Mouse (Mus musculus) frontal cortex, adult 2 months (tissue): ENCODE data around the gene Ccdc6. TPM values are rescaled to one million over a fixed set of nuclear protein-coding genes. Genes with fewer than 3 reads are reported as not detected.

Experiments
- DNase-seq, 2 experiments: peaks; one replicate each; pipeline ENCODE4 v3.0.0; 2022; ENCODE audit warnings: low spot score in 1 of 2; ENCODE audit errors: extremely low spot score in 1 of 2
- polyA plus RNA-seq: library from polyadenylated mRNA; depleted of rRNA; stranded (reverse); fragments of >200 nt; gene quantifications from 2 replicates; pipeline ENCODE4 v1.2.3, GENCODE M21; 2012

The Ccdc6 gene
- polyA plus RNA-seq, 1 experiment: 23.7 TPM

DNA sequence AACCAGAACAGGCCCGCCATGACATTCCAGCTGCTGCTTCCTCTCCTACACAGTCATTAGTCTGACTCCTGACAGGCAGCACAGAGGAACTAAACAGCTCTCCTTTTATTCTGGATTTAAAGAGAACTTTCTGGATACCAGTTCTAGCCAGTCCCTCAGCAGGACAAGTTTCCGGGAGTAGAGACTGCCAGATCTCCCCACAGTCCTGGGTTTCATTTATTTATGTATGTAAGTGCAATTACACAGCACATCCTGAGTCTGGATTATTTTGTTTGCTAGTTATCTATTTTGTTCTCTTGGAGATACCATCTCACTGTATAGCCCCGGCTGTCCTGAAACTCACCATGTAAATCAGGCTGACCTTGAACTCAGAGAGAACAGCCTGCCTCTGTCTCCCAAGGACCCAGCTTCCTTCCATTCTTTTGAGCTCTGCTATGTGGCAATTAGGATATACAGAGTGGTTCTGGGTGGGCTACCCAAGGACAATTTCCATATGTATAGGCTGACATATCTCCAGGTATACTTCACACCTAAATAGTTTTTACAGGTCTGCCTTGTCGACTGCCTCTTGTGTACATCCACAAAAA is 5.0 kb upstream of the Ccdc6 start:
- no peak for DNase-seq

DNA sequence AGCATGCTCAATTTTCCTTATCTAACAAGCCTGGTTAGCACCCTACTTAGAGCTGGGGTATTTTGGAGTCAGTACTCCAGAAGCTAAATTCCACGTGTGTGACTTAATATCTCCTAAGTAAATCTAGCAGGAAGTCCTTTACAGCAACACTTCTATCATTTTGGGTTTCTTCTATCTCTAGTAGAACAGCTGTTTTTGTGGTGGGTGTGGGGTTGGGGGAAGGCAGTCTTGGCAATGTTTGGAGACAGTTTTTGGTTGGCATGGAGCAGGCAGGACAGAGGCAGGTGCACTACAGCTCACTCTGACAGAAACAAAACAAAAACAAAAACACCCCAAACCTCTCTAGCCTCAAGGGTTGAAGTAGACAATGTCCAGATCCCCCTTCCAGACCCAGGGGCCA is 3.1 kb upstream of the Ccdc6 start:
- no peak for DNase-seq

GRCm38 (mm10) chr10:70095031-70095470 is 1.9 kb upstream of the Ccdc6 start:
- DNase-seq: peak in 1 of 2 experiments; percentile 51

DNA sequence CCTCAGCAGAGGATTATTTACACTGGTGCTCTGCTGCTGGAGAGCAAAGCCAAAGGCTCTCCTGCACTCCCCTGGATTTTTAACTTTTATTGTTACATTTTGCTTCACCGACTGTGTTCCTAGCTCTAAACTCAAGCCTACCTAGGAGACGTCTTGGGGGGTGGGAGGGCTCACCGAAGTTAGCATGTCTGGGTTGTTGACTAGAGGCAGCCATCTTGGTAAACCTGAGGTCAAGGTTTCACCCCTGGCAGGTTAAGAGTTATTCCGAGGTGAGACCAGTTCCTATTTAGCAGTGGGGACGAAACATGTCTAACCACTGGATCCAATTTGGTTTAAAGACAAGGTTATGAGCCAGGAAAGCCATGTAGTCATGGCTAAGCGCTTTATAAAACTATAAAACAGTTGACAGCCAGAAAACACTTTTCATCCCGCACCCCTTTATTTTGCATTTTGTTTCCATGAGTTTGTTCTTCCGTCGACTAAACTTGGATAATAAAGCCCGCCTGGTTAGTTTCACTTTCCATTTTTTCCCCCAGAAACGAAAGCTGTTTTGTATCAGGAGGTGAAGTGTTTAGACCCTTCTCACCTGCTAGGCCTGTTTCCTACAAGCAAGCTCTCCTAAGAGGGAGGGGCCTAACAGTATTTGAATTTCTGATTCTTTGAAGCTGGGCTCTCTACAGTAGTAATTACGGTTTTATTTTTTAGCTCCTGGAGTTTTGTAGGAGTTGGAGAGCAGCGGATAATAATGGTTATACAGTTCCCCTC is 1.2 kb upstream of the Ccdc6 start:
- no peak for DNase-seq

DNA sequence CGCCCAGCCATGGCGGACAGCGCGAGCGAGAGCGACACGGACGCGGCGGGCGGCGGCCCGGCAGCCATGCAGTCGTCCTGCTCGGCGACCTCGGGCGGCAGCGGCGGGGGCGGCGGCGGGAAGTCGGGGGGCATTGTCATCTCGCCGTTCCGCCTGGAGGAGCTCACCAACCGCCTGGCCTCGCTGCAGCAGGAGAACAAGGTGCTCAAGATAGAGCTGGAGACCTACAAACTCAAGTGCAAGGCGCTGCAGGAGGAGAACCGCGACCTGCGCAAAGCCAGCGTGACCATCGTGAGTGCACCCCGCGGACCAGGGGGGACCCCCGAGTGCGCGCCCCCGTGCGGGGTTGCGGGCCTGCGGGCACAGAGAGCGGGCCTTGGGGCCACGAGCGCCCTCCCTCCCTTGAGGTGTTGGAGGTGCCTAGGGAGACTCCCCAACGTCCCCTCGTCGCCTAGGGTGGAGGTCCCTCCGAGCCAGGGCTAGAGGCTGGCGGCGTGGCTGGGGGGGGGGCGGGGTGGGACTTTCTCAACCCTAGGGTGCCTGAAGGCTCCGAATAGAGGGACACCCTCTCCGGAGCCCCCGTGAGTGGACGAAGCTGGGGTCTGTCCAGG is 475 bp downstream of the Ccdc6 start:
- DNase-seq: peak in 1 of 2 experiments; percentile 41

- peak; percentile 55 to 80 for DNase-seq
Observed at GRCm38 (mm10) chr10:70097911-70098569, 1.1 kb downstream of the Ccdc6 start.

- DNase-seq: no peak
Observed at GRCm38 (mm10) chr10:70098626-70099025, 1.7 kb downstream of the Ccdc6 start.

GRCm38 (mm10) chr10:70099052-70099451 is 2.1 kb downstream of the Ccdc6 start:
- no peak for DNase-seq

DNA sequence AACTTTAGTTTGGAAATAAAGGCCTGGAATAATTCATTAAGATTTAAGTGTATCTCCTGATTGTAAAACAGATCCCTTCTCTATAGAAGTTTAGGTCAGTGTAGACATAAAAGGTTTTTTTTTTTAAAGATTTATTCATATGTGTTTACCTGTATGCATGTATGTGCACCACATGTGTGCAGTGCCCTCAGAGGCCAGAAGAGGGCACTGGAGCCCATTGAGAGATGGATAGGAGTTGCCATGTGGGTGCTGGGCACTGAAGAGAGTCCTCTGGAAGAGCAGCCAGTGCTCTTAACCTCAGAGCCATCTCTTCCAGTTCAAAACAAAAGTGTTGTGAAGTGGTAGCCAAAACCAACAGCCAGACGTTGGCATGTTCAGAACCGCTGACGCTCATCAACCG is 5.2 kb downstream of the Ccdc6 start:
- DNase-seq: no peak

DNA sequence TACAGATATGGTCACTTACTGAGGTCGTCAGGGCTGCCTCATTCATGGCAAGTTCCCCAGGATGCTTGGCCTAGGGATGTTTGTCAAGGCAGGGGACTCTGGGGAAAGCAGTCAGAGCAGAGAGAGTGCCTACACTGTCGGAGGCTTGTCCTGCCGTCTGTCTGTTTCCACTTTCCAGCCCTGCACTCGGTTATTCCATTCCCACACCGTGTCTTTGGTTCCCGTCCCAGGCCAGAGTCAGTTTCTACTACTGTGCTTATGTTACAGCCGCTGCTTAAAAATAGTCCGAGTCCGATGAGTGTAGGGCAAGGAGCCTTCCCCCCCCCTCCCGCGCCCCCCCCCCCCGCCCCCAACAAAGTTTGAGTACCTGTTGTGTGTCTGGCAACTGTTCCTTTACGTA is 11.1 kb downstream of the Ccdc6 start:
- DNase-seq: no peak

GRCm38 (mm10) chr10:70109974-70110373 is 13.1 kb downstream of the Ccdc6 start:
- no peak for DNase-seq

- DNase-seq: no peak
Observed at GRCm38 (mm10) chr10:70110815-70111214, 13.9 kb downstream of the Ccdc6 start.

GRCm38 (mm10) chr10:70111643-70112042 is 14.7 kb downstream of the Ccdc6 start:
- DNase-seq: no peak

- DNase-seq: no peak
Observed at GRCm38 (mm10) chr10:70114048-70114635, 17.2 kb downstream of the Ccdc6 start.

GRCm38 (mm10) chr10:70116454-70116853 is 19.5 kb downstream of the Ccdc6 start:
- no peak for DNase-seq

DNA sequence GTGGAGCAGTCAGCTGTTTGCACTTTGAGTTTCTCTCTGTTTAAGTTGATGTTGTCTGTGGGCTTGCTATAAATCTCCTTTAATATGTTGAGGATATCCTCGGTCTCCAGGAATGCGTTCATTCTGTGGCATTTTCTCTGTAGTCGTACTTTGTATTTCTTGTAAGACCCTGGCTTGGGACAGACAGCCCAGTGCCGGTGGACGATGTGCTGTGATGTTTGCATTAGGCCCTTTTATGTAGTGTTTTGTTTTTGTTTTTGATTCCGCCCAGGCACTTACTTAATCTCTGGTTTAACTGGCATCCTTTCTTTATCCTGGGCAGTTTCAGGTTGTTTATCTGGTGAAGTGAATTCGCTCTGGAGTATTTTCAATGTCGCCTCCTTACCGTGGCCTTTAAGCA is 22.5 kb downstream of the Ccdc6 start:
- DNase-seq: no peak

DNA sequence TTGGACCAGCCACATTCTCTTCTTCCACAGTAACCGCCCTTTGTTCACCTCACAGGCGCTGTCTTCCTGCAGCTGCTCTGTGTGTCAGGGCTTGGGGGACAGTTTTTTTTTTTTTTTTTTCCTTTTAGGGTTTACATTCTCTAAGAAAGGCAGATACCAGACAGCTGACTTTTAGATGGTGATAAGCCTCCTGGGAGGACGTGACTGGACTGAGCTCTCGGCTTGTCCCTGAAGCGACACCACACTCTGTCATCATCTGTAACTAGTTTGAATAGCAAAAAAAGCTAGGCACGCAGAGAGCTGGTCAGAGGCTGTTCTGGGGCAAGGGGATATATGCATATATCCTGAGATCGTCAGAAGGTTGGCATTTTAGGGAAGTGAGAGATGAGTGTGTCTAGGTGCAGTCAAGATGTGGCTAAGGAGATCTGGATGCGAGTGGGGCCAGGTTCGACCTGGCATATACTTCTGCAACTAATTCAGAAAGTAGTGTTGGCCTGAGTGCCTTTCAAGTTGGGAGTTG is 23.0 kb downstream of the Ccdc6 start:
- no peak for DNase-seq

- peak in 1 of 2 experiments; percentile 64 for DNase-seq
Observed at GRCm38 (mm10) chr10:70120671-70121405, 23.9 kb downstream of the Ccdc6 start.

GRCm38 (mm10) chr10:70121406-70121695 is 24.4 kb downstream of the Ccdc6 start:
- DNase-seq: no peak

GRCm38 (mm10) chr10:70123454-70123853 is 26.5 kb downstream of the Ccdc6 start:
- no peak for DNase-seq
